Mouse (Mus musculus): ENCODE measurements around the gene Sltm.

DNA sequence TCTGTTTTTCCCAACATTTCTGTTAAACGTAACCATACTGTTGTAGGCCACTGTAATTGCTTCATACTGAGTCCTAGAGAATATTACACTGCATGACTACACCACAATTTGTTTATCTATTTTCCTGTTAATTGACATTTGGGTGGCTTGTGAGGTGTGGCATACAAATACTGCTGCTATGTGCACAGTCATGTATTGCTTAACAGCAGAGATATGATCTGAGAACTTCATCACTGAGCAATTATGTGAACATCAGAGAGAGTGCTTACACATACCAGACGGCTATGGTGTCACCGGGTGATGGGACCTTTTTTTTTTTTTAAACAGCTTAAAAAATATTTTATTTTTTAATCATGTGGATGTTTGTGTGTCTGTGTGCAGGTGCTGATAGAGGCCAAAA, 9.2 kb upstream of the Sltm start:
- TF ChIP-seq POLR2A (IDR thresholded peaks at IDR 0.05; ENCODE audit: insufficient read depth, low read length): no peak
- TF ChIP-seq EP300 (IDR thresholded peaks at IDR 0.05; ENCODE audit: insufficient read depth, low read depth, low read length): no peak

All from ES-Bruce4 (cell line).